Mouse (Mus musculus): ENCODE data around the gene Ucp3.

DNA sequence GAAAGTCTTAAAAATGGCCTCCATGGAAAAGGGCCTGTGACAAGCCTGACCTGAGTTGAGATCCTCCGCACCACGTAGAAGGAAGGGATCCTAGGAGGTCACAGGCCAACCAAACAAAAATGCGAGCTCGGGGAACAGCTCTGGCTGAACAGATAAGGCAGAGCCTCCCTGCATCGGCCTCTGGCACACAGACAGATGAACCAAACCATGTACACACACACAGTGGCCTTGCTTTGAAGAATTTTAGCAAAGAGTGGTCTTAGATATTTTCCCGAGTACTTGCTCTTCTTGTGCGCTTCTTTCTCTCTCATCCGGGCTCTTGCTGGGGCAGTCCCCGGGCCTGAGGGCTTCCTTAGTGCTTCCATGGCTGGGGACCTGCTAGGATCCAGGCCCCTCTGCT, 9.6 kb upstream of the Ucp3 start:
- TF ChIP-seq GATA1 (IDR thresholded peaks at IDR 0.05; ENCODE audit: low read length) (peak; percentile 92), TAL1 (IDR thresholded peaks at IDR 0.05; ENCODE audit: low read length) (peak; percentile 81)
